Mouse (Mus musculus): Measurements from ENCODE around the gene Cd300lf. TPM values are rescaled to one million over a fixed set of nuclear protein-coding genes. Genes with fewer than 3 reads are reported as not detected.

Gene Cd300lf
- polyA plus RNA-seq, 1 experiment from 2014 or later = not detected

DNA sequence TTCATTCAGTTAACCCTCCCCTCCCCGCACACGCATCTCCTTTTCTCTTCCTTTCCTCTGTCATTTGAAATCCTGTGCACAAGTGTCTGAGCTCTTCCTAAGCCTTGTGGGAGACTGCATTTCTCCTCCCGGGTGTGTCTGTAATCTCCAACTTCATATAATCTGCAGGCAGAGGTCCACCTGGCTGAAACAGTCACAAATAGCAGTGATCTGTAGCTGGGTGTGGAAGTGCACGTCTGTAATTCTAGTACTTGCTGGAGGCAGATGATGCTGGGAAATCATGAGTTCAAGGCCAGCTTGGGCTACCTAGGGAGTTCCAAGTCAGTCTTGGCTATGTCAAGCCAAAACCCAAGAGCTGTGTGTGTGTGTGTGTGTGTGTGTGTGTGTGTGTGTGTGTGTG is 41.7 kb downstream of the Cd300lf start:
- ATAC-seq (ENCODE audit: low FRiP score, low TSS enrichment) (no peak), DNase-seq (no peak)
- WGBS = 16% methylated on average over 4 of the region's 4 CpGs
- peak overlapping the region; percentile 53 for H3K4me2 ChIP-seq (ENCODE audit: low read length)
- no peak overlapping the region for H3K4me3 ChIP-seq (replicated peaks; ENCODE audit: low read depth, low read length)
- peaks cover 17% of the 10 kb centered on the region for H3K27me3 ChIP-seq (ENCODE audit: control insufficient read depth, insufficient read depth, low read length)
- no peak overlapping the region for H3K27ac ChIP-seq (replicated peaks; ENCODE audit: low read depth, low read length)
- no peaks in the 10 kb centered on the region for H3K9me3 ChIP-seq (ENCODE audit: control insufficient read depth, low read length)
- H3K9ac ChIP-seq (replicated peaks; ENCODE audit: low read length) = no peak overlapping the region; the same call in 1 of the 2 replicates
- H3K36me3 ChIP-seq (ENCODE audit: control insufficient read depth, insufficient read depth, low read length) = no peaks in the 10 kb centered on the region
- H3K4me1 ChIP-seq (ENCODE audit: control insufficient read depth, insufficient read depth, low read length) = no peaks in the 10 kb centered on the region; the same call in 1 of the 2 replicates

DNA sequence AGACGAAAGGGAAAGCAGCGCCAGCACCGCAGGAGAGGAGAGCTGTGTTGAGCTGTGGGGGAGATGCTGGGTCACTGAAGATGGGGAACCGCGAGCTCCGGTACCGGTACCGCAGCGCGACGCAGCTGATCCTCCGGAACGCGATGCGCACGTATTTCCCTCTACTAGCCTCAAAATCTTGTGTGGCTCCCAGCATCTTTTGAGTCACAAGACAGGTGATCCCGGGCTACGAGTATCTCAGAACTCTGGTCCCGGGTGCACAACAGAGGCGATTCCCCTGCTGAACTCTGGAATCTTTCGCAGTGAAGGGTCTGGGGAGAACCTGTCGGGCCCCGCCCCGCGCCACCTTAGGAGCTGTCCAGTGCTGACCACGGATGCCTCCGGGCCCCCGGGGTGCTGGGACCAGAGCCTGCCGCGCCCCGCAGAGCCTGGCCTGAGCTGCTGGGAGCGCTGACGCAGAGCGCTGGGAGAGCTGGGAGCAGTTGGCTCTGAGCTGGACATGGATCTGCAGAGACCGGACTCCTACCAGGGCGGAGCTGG is 42.4 kb downstream of the Cd300lf start, which contains the start of gene Rab37:
TSS of gene Rab37 (plus strand) at position 70 of the 540 bp plus-strand sequence.
- no peaks in the 10 kb centered on the region for H3K9me3 ChIP-seq (ENCODE audit: control insufficient read depth, low read length)
- DNase-seq (peak; percentile 15), ATAC-seq (ENCODE audit: low FRiP score, low TSS enrichment) (no peak)
- no peak within 1 kb of the TSS for H3K27ac ChIP-seq (replicated peaks; ENCODE audit: low read depth, low read length)
- WGBS = 2% methylated on average over 36 of the region's 36 CpGs
- peaks cover 17% of the 10 kb centered on the region for H3K27me3 ChIP-seq (ENCODE audit: control insufficient read depth, insufficient read depth, low read length)
- peak within 1 kb of the TSS; percentile 53 for H3K4me2 ChIP-seq (ENCODE audit: low read length)
- no peaks in the 10 kb centered on the region; the same call in 1 of the 2 replicates for H3K4me1 ChIP-seq (ENCODE audit: control insufficient read depth, insufficient read depth, low read length)
- no peaks in the 10 kb centered on the region for H3K36me3 ChIP-seq (ENCODE audit: control insufficient read depth, insufficient read depth, low read length)
- H3K4me3 ChIP-seq (replicated peaks; ENCODE audit: low read depth, low read length) = peak within 1 kb of the TSS; percentile 12
- peak within 1 kb of the TSS; percentile 34 for H3K9ac ChIP-seq (replicated peaks; ENCODE audit: low read length)

DNA sequence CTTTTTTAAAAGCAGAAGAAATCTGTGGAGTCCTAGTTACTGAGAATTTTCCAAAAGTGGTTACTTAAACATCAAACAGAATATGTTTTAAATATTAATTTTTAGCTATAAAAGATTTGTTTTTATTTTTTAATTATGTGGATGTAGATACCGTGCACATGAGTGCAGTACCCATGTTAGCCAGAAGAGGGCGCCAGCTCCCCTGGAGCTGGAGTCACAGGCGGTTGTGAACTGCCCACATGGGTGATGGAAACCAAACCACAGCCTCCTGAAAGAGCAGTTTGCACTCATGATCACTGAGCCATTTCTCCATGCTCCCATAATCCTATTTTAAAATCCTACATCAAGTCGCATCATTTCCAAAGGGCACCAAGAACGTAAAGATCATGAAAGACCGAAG is 43.9 kb downstream of the Cd300lf start:
- Histone ChIP-seq H3K9me3 (ENCODE audit: control insufficient read depth, low read length) (no peaks in the 10 kb centered on the region), H3K4me1 (ENCODE audit: control insufficient read depth, insufficient read depth, low read length) (peaks cover 4% of the 10 kb centered on the region; the same call in 1 of the 2 replicates), H3K9ac (replicated peaks; ENCODE audit: low read length) (no peak overlapping the region), H3K4me2 (ENCODE audit: low read length) (no peak overlapping the region), H3K36me3 (ENCODE audit: control insufficient read depth, insufficient read depth, low read length) (no peaks in the 10 kb centered on the region), H3K27ac (replicated peaks; ENCODE audit: low read depth, low read length) (no peak overlapping the region), H3K4me3 (replicated peaks; ENCODE audit: low read depth, low read length) (no peak overlapping the region), H3K27me3 (ENCODE audit: control insufficient read depth, insufficient read depth, low read length) (peaks cover 17% of the 10 kb centered on the region)
- DNase-seq = no peak
- no peak for ATAC-seq (ENCODE audit: low FRiP score, low TSS enrichment)
- 53% methylated on average over 6 of the region's 6 CpGs for WGBS

GRCm38 (mm10) chr11:115086213-115086612 is 47.6 kb downstream of the Cd300lf start:
- Histone ChIP-seq H3K4me1 (ENCODE audit: control insufficient read depth, insufficient read depth, low read length) (peaks cover 10% of the 10 kb centered on the region; the same call in 1 of the 2 replicates), H3K27ac (replicated peaks; ENCODE audit: low read depth, low read length) (no peak overlapping the region), H3K4me2 (ENCODE audit: low read length) (no peak overlapping the region), H3K4me3 (replicated peaks; ENCODE audit: low read depth, low read length) (no peak overlapping the region), H3K27me3 (ENCODE audit: control insufficient read depth, insufficient read depth, low read length) (peaks cover 5% of the 10 kb centered on the region; the same call in 1 of the 2 replicates), H3K9me3 (ENCODE audit: control insufficient read depth, low read length) (no peaks in the 10 kb centered on the region), H3K36me3 (ENCODE audit: control insufficient read depth, insufficient read depth, low read length) (no peaks in the 10 kb centered on the region), H3K9ac (replicated peaks; ENCODE audit: low read length) (no peak overlapping the region)
- ATAC-seq (ENCODE audit: low FRiP score, low TSS enrichment) (no peak), DNase-seq (no peak)
- 75% methylated on average over 7 of the region's 7 CpGs for WGBS

DNA sequence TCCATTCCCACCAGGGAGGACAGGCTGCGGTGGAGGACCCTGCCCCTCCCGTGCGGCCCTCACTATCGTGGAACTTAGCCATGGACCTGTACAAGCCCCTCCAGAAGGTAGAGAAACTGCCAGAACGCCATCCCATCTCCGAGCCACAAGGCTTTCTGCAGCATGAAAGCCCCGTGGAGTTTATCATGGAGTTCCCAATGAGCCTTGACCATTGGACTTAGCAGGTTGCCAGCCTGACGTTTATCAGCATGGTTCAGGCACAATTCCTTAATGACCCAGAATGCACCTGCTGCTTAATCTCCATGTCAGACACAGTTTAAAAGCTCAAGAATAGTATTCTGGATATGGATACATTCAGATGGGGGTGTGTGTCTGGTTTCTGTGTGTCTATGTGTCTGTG is 48.7 kb downstream of the Cd300lf start:
- H3K9me3 ChIP-seq (ENCODE audit: control insufficient read depth, low read length) = no peaks in the 10 kb centered on the region
- no peaks in the 10 kb centered on the region for H3K27me3 ChIP-seq (ENCODE audit: control insufficient read depth, insufficient read depth, low read length)
- H3K36me3 ChIP-seq (ENCODE audit: control insufficient read depth, insufficient read depth, low read length) = no peaks in the 10 kb centered on the region
- WGBS = 37% methylated on average over 8 of the region's 8 CpGs
- no peak for ATAC-seq (ENCODE audit: low FRiP score, low TSS enrichment)
- no peak overlapping the region for H3K27ac ChIP-seq (replicated peaks; ENCODE audit: low read depth, low read length)
- H3K4me3 ChIP-seq (replicated peaks; ENCODE audit: low read depth, low read length) = no peak overlapping the region
- no peak for DNase-seq
- H3K9ac ChIP-seq (replicated peaks; ENCODE audit: low read length) = no peak overlapping the region
- peaks cover 10% of the 10 kb centered on the region; the same call in 1 of the 2 replicates for H3K4me1 ChIP-seq (ENCODE audit: control insufficient read depth, insufficient read depth, low read length)
- H3K4me2 ChIP-seq (ENCODE audit: low read length) = no peak overlapping the region

DNA sequence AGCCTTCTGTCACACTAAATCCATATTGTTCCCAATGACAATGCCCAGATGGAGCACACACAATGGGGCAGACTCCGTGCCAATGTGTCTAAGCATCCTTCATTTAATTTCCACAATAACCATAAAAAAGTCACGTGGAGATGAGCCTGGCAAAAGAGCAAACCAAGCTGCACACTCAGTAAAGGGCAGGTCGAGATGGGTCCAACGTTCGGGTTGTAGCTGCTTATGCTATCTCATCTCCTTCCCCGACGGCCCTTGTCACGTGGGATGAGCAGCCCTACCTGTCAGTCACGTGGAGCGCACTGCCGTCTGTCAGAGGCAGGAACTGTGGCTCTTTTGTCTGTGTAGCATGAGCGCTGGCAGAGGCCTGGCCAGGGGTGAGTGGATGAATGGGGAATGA is 49.2 kb downstream of the Cd300lf start:
- Histone ChIP-seq H3K36me3 (ENCODE audit: control insufficient read depth, insufficient read depth, low read length) (no peaks in the 10 kb centered on the region), H3K9me3 (ENCODE audit: control insufficient read depth, low read length) (no peaks in the 10 kb centered on the region)
- no peak for ATAC-seq (ENCODE audit: low FRiP score, low TSS enrichment)

DNA sequence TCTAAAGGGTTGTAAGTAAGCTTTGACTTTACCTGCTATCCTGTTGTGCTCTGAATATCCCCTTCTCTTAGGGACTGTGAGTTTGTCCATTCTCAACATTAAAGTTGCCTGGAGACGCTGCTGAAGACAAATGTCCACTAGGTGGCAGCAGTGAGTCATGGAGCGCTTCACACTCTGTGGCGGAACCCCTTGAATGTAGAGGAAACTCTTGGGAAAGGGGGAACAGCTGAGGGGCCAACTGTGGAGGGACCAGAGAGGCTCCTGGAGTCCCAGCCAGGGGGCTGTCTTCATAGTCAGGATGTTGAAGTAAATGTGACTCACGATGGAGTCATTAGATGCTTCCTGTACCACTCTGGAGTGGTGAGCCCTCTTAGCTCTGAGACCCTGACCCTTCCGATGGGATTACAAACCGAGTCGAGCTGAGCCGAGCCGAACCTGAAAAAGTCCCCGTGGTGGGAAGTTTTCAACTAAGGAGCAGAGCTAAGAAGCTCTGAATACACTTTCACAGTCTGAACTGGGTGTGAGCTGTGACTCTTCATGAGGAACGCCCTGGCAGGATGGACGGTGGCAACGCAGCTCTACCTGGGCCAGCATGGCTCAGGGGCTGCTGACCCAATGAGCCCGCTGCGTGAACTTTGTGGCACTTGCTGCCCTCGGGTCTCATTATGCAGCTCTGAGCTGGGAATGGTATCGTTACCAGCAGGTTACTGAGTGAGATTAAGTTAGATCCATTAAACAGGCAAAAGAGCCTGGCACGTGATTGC is 50.2 kb downstream of the Cd300lf start:
- H3K9me3 ChIP-seq (ENCODE audit: control insufficient read depth, low read length) = no peaks in the 10 kb centered on the region
- ATAC-seq (ENCODE audit: low FRiP score, low TSS enrichment) = peak; percentile 27; the same call in 1 of the 2 replicates

More for the DNA sequence above, 49.2 kb downstream of the Cd300lf start:
- Histone ChIP-seq H3K4me2 (ENCODE audit: low read length) (no peak overlapping the region), H3K27me3 (ENCODE audit: control insufficient read depth, insufficient read depth, low read length) (no peaks in the 10 kb centered on the region), H3K27ac (replicated peaks; ENCODE audit: low read depth, low read length) (no peak overlapping the region), H3K9ac (replicated peaks; ENCODE audit: low read length) (no peak overlapping the region), H3K4me3 (replicated peaks; ENCODE audit: low read depth, low read length) (no peak overlapping the region), H3K4me1 (ENCODE audit: control insufficient read depth, insufficient read depth, low read length) (peaks cover 10% of the 10 kb centered on the region; the same call in 1 of the 2 replicates)
- 24% methylated on average over 12 of the region's 12 CpGs for WGBS
- peak; percentile 26 for DNase-seq

GRCm38 (mm10) chr11:115082196-115082595 is 51.6 kb downstream of the Cd300lf start:
- ATAC-seq (ENCODE audit: low FRiP score, low TSS enrichment) (no peak), DNase-seq (no peak)
- no peaks in the 10 kb centered on the region for H3K9me3 ChIP-seq (ENCODE audit: control insufficient read depth, low read length)
- no peak overlapping the region for H3K27ac ChIP-seq (replicated peaks; ENCODE audit: low read depth, low read length)
- peaks cover 10% of the 10 kb centered on the region; the same call in 1 of the 2 replicates for H3K4me1 ChIP-seq (ENCODE audit: control insufficient read depth, insufficient read depth, low read length)
- no peak overlapping the region for H3K4me3 ChIP-seq (replicated peaks; ENCODE audit: low read depth, low read length)
- WGBS = 80% methylated on average over 6 of the region's 6 CpGs
- no peak overlapping the region for H3K4me2 ChIP-seq (ENCODE audit: low read length)
- H3K9ac ChIP-seq (replicated peaks; ENCODE audit: low read length) = no peak overlapping the region
- H3K36me3 ChIP-seq (ENCODE audit: control insufficient read depth, insufficient read depth, low read length) = no peaks in the 10 kb centered on the region
- no peaks in the 10 kb centered on the region for H3K27me3 ChIP-seq (ENCODE audit: control insufficient read depth, insufficient read depth, low read length)

More for the DNA sequence above, 50.2 kb downstream of the Cd300lf start:
- Histone ChIP-seq H3K9ac (replicated peaks; ENCODE audit: low read length) (no peak overlapping the region), H3K4me1 (ENCODE audit: control insufficient read depth, insufficient read depth, low read length) (peaks cover 10% of the 10 kb centered on the region; the same call in 1 of the 2 replicates), H3K4me2 (ENCODE audit: low read length) (no peak overlapping the region), H3K36me3 (ENCODE audit: control insufficient read depth, insufficient read depth, low read length) (no peaks in the 10 kb centered on the region), H3K27ac (replicated peaks; ENCODE audit: low read depth, low read length) (no peak overlapping the region), H3K27me3 (ENCODE audit: control insufficient read depth, insufficient read depth, low read length) (no peaks in the 10 kb centered on the region), H3K4me3 (replicated peaks; ENCODE audit: low read depth, low read length) (no peak overlapping the region)
- DNase-seq = peak; percentile 94
- WGBS = 32% methylated on average over 18 of the region's 18 CpGs
